Mouse (Mus musculus): Measurements from ENCODE around the gene Rev3l. TPM values are rescaled to one million over a fixed set of nuclear protein-coding genes. Genes with fewer than 3 reads are reported as not detected.

Rev3l gene
- total and polyA plus RNA-seq, 3 experiments: 6.9 to 71.5 (median 12.4) TPM

DNA sequence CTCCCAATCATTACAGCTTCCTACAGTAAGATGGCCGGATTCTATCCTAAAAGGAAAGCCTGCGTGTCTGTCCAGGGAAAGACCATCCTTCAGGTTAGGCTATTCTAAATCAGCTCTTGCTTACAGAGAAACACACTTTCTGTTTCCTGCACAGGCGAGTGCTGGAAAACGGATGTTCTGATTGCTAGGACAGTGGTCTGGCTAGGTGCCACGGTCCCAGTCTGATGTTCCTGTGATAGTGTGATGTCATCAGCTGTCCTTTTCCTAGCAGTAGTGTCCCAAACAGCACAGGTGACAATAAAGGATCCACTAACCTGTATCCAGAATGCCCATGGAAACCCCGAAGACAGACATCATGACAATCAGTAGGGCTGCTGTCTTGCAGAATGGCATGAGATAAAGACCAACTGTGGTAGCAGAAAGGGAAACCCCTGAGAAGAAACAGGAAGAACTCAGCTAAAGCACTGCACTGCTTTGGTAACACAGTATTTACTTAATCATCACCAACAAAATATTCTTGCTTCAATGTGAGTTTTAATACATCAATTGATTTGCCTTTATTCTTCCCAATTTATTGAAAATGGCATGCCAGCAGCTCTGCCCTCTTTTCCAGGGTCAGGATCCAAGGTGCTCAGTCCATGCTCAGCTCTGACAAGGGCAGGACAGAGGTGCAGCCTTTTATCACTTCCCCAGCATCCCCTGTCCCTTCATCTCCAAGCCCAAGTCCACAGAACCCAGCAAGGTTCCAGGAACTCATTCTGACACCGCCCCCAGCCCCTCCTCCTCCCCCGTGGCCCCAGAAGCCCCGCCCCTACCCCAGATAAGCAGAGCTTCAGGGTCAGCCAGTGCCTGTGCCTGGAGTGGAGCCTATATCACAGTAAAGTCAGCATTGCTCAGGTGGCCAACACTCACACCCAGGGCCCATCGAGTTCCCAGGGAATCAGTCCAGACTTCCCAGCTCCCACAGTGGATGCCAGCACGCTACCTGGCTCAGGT is 162.1 kb downstream of the Rev3l start:
- peak; percentile 68 for DNase-seq (ENCODE audit: low read depth, low spot score)

DNA sequence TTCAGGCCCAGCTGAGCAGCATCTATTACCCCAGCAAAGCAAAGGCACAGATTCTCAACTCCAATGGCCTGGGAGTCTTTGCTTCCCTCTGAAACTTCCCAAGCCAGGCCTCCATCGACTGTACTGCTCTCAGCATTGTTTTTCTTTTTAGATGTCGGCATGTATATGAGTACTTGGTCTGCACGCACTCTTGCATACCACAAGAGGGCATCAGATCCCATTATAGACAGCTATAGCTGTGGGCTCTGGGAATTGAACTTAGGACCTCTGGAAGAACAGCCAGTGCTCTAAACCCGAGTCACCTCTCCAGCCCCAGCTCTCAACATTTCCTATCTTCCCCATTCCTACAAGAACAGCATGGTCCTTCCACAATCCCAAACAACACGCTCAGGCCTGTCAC is 164.6 kb downstream of the Rev3l start:
- TF ChIP-seq MEF2A (IDR thresholded peaks at IDR 0.05; ENCODE audit: extremely low read depth, insufficient replicate concordance, low read depth, low read length, poor library complexity, severe bottlenecking): no peak
- peak; percentile 68 for TF ChIP-seq SMC3 (IDR thresholded peaks at IDR 0.05; ENCODE audit: low read depth, low read length)
- no peak for TF ChIP-seq NRF1 (IDR thresholded peaks at IDR 0.05; ENCODE audit: insufficient read depth, low read depth, low read length, poor library complexity, severe bottlenecking)
- TF ChIP-seq GABPA (IDR thresholded peaks at IDR 0.05; ENCODE audit: low read depth, low read length): no peak
- TF ChIP-seq ZC3H11A (IDR thresholded peaks at IDR 0.05; ENCODE audit: low read depth, low read length): peak; percentile 45; the same call in 1 of the 2 replicates
- no peak for TF ChIP-seq POLR2A (IDR thresholded peaks at IDR 0.05; ENCODE audit: control insufficient read depth in 1 of 2, insufficient read depth in 1 of 2, low read depth in 1 of 2, low read length in 2 of 2, poor library complexity in 1 of 2)
- no peak for TF ChIP-seq MYC (IDR thresholded peaks at IDR 0.05; ENCODE audit: low read depth, low read length)
- TF ChIP-seq RAD21 (IDR thresholded peaks at IDR 0.05; ENCODE audit: low read depth, low read length): peak; percentile 55
- TF ChIP-seq NELFE (IDR thresholded peaks at IDR 0.05; ENCODE audit: low read depth, low read length): no peak
- TF ChIP-seq CTCF (IDR thresholded peaks at IDR 0.05 in 2 of 3, conservative IDR thresholded peaks at IDR 0.05 in 1 of 3; ENCODE audit: control insufficient read depth in 1 of 3, insufficient read depth in 1 of 3, low read depth in 2 of 3, low read length in 3 of 3, poor library complexity in 1 of 3, severe bottlenecking in 1 of 3): peak; percentile 31 to 65 (median 53); a peak in 5 of 6 replicates
- no peak for TF ChIP-seq USF1 (IDR thresholded peaks at IDR 0.05; ENCODE audit: low read depth, low read length)
- TF ChIP-seq TAL1 (IDR thresholded peaks at IDR 0.05; ENCODE audit: low read length): no peak
- Histone ChIP-seq H3K27ac (ENCODE audit: control insufficient read depth, low read depth, low read length) (no peak overlapping the region), H3K9ac (ENCODE audit: control insufficient read depth, low read depth, low read length, poor library complexity, severe bottlenecking) (no peak overlapping the region), H3K9me3 (replicated peaks; ENCODE audit: insufficient read depth, low read length) (no peaks in the 10 kb centered on the region), H3K27me3 (ENCODE audit: control insufficient read depth in 1 of 2, insufficient read depth in 2 of 2, low read length in 2 of 2) (no peaks in the 10 kb centered on the region), H3K4me3 (ENCODE audit: control insufficient read depth in 1 of 2, insufficient read depth in 1 of 2, low read depth in 2 of 2, low read length in 2 of 2) (no peak overlapping the region), H3K4me1 (ENCODE audit: control insufficient read depth in 1 of 2, insufficient read depth in 2 of 2, low read length in 2 of 2) (peaks cover 0 to 7% of the 10 kb centered on the region in 2 experiments; a peak in 1 of 4 replicates), H3K79me2 (ENCODE audit: control insufficient read depth, insufficient read depth, low read length, poor library complexity) (no peaks in the 10 kb centered on the region), H3K36me3 (ENCODE audit: control insufficient read depth in 1 of 2, insufficient read depth in 2 of 2, low read length in 2 of 2) (peaks cover 0 to 7% of the 10 kb centered on the region in 2 experiments; a peak in 1 of 4 replicates)
- DNase-seq (ENCODE audit: low read depth, low spot score): peak; percentile 26

More for the DNA sequence above, 162.1 kb downstream of the Rev3l start:
- TF ChIP-seq ZMIZ1 (IDR thresholded peaks at IDR 0.05; ENCODE audit: low read depth, low read length) (no peak), RCOR1 (IDR thresholded peaks at IDR 0.05; ENCODE audit: low read depth, low read length) (no peak; the same call in 1 of the 2 replicates), EP300 (IDR thresholded peaks at IDR 0.05; ENCODE audit: low read depth in 1 of 2, low read length in 2 of 2) (0 out of 4 replicates have a peak, but pooled peaks of 1 of the 2 experiments have one; percentile 24), MAFK (IDR thresholded peaks at IDR 0.05; ENCODE audit: borderline replicate concordance, low read depth, low read length) (no peak), GATA1 (IDR thresholded peaks at IDR 0.05; ENCODE audit: low read depth, low read length) (peak; percentile 46; the same call in 1 of the 2 replicates), TCF12 (IDR thresholded peaks at IDR 0.05; ENCODE audit: low read depth, low read length) (no peak), ELF1 (IDR thresholded peaks at IDR 0.05; ENCODE audit: low read depth, low read length) (0 out of 2 replicates have a peak, but pooled peaks have one; percentile 14), USF2 (IDR thresholded peaks at IDR 0.05; ENCODE audit: borderline replicate concordance in 1 of 2, insufficient read depth in 1 of 2, low read depth in 1 of 2, low read length in 2 of 2) (no peak)
- no peaks in the 10 kb centered on the region for H3K9me3 ChIP-seq (replicated peaks; ENCODE audit: insufficient read depth, low read length)
- peaks cover 0 to 7% of the 10 kb centered on the region in 2 experiments; a peak in 1 of 4 replicates for H3K36me3 ChIP-seq (ENCODE audit: control insufficient read depth in 1 of 2, insufficient read depth in 2 of 2, low read length in 2 of 2)
- H3K4me1 ChIP-seq (ENCODE audit: control insufficient read depth in 1 of 2, insufficient read depth in 2 of 2, low read length in 2 of 2): peaks cover 0 to 7% of the 10 kb centered on the region in 2 experiments; a peak in 1 of 4 replicates
- H3K4me3 ChIP-seq (ENCODE audit: control insufficient read depth in 1 of 2, insufficient read depth in 1 of 2, low read depth in 2 of 2, low read length in 2 of 2): peak overlapping the region in 1 of 2 experiments; percentile 26; a peak in 2 of 4 replicates
- no peaks in the 10 kb centered on the region for H3K79me2 ChIP-seq (ENCODE audit: control insufficient read depth, insufficient read depth, low read length, poor library complexity)
- no peak overlapping the region for H3K9ac ChIP-seq (ENCODE audit: control insufficient read depth, low read depth, low read length, poor library complexity, severe bottlenecking)
- H3K27ac ChIP-seq (ENCODE audit: control insufficient read depth, low read depth, low read length): no peak overlapping the region
- H3K27me3 ChIP-seq (ENCODE audit: control insufficient read depth in 1 of 2, insufficient read depth in 2 of 2, low read length in 2 of 2): no peaks in the 10 kb centered on the region

Measured in MEL (cell line).